Mouse (Mus musculus) frontal cortex, postnatal 25 days (tissue): ENCODE measurements at regions not wholly inside any gene's neighbourhood (a gene's known extent, or its start where the extent isn't known, plus 50 kb on each side); places are given as distances from the start of the nearest gene placed in this dataset.

Experiments used
- DNase-seq, 2 experiments: peaks; one replicate each; pipeline ENCODE4 v3.0.0; 2022; ENCODE audit warnings: low spot score in 2 of 2

- DNase-seq: no peak
Measured at GRCm38 (mm10) chr11:63753260-63753659, 168.8 kb downstream of the Hs3st3b1 start.

GRCm38 (mm10) chr11:63754826-63755225 is 167.3 kb downstream of the Hs3st3b1 start:
- no peak for DNase-seq

- DNase-seq: no peak
Measured at GRCm38 (mm10) chr11:63758313-63758712, 163.8 kb downstream of the Hs3st3b1 start.

GRCm38 (mm10) chr11:63761561-63761960 is 160.5 kb downstream of the Hs3st3b1 start:
- peak in 1 of 2 experiments; percentile 10 for DNase-seq

GRCm38 (mm10) chr11:63767631-63768250 is 154.3 kb downstream of the Hs3st3b1 start:
- DNase-seq: no peak

- no peak for DNase-seq
Measured at GRCm38 (mm10) chr11:63769738-63770137, 152.4 kb downstream of the Hs3st3b1 start.

- DNase-seq: no peak
Measured at GRCm38 (mm10) chr11:63775382-63775781, 146.7 kb downstream of the Hs3st3b1 start.

GRCm38 (mm10) chr11:63779371-63779770 is 142.7 kb downstream of the Hs3st3b1 start:
- DNase-seq: no peak

- DNase-seq: no peak
Measured at GRCm38 (mm10) chr11:63781967-63782915, 139.8 kb downstream of the Hs3st3b1 start.

GRCm38 (mm10) chr11:63785281-63785886 is 136.7 kb downstream of the Hs3st3b1 start:
- DNase-seq: no peak

- DNase-seq: no peak
Measured at GRCm38 (mm10) chr11:63785965-63786364, 136.1 kb downstream of the Hs3st3b1 start.

- no peak for DNase-seq
Measured at GRCm38 (mm10) chr11:63789473-63790120, 132.5 kb downstream of the Hs3st3b1 start.

GRCm38 (mm10) chr11:63791004-63791862 is 130.9 kb downstream of the Hs3st3b1 start:
- DNase-seq: no peak

- no peak for DNase-seq
Measured at GRCm38 (mm10) chr11:63793732-63794503, 128.2 kb downstream of the Hs3st3b1 start.

- DNase-seq: no peak
Measured at GRCm38 (mm10) chr11:63812146-63812545, 109.9 kb downstream of the Hs3st3b1 start.

- DNase-seq: no peak
Measured at GRCm38 (mm10) chr11:63822847-63823246, 99.2 kb downstream of the Hs3st3b1 start.

GRCm38 (mm10) chr11:63827271-63827762 is 94.8 kb downstream of the Hs3st3b1 start:
- no peak for DNase-seq

GRCm38 (mm10) chr11:63833480-63833879 is 88.6 kb downstream of the Hs3st3b1 start:
- DNase-seq: no peak

GRCm38 (mm10) chr11:63834140-63834539 is 88.0 kb downstream of the Hs3st3b1 start:
- DNase-seq: no peak

GRCm38 (mm10) chr11:63834631-63835030 is 87.5 kb downstream of the Hs3st3b1 start:
- DNase-seq: no peak
